Mouse (Mus musculus) gastrocnemius, postnatal 25 days (tissue): ENCODE measurements at regions not wholly inside any gene's neighbourhood (a gene's known extent, or its start where the extent isn't known, plus 50 kb on each side); places are given as distances from the start of the nearest gene placed in this dataset.

ENCODE experiments used
- DNase-seq: peaks from one replicate; pipeline ENCODE4 v3.0.0; 2022

DNA sequence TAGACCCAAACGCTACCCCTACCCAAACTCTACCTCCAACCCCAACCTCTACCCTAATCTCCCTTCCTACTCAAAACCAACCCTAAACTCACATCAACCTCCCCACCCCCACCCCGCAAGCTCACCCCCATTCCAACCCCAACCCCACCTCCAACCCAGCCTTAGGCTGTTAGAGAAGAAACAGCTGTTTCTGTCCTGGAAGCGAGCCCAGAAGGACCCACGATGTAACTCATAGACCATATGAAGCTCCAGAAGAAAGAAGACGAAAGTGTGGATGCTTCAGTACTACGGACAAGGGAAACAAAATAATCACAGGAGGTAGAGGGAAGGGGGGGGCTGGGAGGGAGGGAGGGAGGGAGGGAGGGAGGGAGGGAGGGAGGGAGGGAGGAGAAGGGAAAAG is 58.4 kb downstream of the Sox11 start:
- no peak for DNase-seq

DNA sequence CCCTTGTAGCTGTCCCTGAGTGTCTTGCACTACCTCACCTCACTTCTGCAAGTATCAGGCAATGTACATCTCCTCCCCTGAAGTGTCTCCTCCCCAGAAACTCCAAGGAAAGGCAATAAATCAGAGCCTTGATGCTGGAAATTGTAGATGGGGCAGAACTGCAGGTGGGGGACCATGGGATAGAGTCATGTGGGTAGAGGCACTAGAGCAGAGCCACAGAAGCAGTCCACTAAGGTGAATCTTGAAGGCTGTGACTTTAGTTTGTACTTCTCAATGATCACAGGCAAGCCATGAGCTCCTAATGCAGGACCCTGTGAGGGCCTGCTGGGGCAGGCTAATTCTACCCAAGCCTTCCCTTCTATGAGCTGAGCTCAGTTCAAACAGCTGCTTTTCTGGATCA is 80.4 kb downstream of the Sox11 start:
- no peak for DNase-seq

DNA sequence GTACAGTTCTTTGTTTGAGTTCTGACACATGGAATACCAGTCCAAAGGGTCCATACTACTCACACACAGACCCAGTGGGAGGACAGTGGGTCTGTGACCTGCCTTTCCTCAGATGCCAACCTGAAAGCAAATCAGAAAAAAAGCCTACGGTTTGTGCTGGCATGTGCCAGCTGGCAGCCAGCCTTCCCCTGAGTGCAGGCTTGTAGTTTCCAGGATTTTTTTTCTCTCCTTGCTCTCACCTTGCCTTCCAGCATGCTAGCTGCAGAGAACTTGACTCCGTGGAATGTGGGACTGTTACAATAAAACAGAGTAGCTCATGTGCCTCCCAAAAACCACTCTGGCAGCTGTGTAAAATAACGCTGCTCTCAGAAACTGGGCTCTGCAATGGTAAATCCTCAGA is 88.2 kb downstream of the Sox11 start:
- no peak for DNase-seq

DNA sequence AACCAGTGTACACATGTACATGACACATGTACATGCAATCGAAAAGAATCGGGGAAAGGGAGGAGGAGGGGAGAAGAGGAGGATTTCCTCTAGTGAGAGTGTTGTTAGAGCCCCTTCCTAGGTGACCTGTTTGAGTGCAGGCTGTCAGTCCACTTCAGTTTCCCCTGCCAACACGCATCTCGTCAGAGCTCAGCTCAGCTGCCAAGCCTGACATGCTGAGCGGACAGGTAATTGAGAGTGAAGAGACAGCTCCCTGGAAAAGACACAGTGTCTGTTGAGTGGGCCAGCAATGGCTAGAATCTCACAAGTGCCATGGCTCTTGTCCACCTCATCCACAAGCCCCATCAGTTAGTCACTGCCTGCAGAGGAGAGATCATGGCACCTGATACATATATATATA is 90.9 kb downstream of the Sox11 start:
- no peak for DNase-seq

DNA sequence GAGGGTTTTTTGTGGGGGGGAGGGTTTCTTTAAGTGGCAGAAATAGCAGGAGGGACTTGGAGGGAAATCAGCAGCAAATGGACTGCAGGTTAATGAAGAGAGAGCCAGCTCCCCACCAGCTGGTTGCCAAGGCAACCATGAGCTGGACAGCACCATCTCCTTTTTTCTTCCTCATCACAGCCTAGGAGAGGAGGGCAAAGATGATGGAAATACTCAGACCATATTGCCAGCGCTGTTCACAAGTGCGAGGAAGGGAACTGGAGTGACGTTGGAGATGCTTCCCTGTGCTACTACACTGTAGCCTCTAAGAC is 93.9 kb downstream of the Sox11 start:
- DNase-seq: no peak

DNA sequence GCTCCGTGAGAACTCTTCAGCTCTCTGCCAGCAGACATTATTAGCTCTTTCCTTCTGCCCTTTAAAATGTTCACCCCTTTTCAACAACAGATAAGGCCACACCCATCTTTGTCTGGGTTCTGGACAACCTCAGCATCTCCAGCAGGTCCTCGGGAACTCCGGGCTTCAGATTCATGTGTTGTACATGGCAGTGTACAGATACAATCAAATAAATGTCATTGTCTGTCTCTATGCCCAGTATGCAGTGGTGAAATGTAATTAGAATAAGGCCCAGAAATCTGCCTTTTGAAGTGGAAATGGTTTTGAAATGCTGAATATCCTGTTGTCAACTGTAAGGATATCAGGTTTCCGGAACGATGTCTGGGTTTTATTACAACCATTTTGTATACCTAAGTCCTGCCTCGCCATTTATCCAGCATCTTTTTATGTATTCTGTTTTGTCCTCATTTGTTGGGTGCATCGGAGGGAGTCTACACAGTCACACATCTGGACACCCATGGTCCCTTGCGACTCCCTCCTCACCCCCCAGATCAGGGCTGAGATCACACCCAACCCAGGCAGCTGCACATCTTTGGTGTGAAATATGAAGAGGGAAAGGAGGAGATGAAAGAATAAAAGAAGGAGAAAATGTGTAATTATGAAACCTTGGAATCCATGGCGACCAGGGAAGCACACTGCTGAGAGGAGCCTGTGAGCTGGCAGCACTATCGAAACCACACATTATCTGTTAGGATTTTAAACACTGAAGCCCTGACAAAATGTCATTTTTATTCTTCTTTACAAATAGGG is 94.4 kb downstream of the Sox11 start:
- DNase-seq: no peak

DNA sequence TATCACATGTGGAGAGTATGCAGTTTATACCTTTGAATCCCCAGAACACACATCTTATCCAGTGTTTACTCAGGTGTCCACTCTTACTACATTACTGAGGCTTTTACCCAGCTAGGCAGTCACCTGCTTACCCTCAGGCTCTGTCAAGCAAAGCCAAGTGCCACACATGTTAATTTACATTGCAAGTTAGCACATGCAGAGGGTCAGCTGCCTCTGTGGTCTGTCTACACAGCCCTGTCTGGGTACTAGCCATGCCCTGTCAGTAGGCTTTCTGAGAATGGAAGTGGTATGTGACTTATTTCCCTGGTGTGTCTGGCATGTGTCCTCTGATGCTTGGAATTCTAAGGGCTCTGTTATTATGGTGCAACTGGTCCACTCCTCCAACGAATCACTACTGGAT is 106.6 kb downstream of the Sox11 start:
- no peak for DNase-seq

DNA sequence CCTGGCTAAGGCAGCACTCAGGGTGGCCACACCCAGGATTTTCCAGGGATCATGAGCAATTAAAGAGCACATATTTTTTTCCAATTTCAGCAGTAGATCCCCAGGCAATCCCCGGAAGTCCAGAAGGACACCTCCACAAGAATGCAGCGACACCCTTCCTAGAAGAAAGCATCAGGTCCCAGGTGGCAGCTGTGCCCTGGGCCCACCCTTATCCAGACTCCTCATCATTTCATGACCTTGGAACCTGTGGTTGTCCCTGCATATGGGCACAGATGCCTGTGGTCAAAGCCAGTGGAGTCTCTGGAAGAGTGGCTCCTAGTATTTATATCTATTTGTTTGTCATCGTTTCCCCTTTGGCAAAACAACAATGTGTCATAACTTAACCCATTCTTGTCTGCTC is 120.8 kb downstream of the Sox11 start:
- no peak for DNase-seq

DNA sequence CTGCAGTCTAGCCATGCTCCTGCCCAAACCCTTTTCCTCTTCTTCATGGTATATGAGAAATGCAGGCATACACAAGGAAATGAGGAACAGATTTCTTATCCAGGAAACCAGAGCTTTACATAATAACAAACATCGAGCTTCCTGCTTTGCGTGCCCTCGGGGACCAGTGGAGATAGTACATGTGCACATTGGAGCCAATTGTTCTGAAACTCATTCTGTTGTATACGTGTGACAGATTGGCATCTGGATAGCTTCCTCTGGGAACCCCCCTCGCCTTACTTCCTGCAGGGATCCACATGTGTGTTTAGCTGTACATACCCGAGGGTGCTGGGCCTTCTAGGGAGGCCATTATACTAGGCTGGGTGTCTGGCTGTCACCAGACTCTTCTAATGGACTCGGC is 141.2 kb downstream of the Sox11 start:
- DNase-seq: no peak

DNA sequence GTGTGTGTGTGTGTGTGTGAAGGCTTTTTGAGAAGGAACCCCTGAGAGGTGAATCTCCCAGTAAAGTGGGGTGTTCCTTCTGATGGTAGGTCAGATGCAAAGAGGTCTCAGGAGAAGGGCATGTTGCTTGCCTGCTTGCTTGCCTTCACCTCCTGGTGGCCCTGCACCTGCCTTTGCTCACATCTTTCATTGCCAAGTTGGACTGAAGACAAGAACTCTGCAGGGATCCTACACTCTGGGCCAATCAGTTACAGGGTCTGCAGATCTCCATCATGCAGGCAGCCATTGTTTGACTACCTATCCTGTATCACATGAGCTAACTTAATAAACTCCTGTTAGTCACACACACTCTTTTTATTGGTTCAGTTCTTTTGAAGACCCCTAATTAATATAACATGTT is 148.4 kb downstream of the Sox11 start:
- DNase-seq: no peak

DNA sequence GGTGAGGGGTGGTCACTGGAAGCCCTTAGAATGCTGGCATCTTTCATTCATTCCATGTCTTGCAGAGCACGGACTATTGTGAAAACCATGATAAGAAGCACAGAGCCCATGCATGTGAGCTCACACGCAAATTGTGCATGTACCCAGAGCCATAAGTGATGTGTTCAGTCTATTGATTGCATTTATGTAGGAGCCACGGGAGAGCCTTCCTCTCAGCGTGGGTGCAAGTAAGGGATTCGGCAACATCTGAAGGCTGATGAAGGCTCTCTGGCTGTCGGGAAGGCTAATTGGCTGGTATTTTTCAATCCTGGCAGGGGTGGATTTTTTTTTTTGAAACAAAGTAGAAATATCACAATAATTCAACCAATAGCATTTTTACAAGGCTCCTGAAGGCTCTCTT is 150.5 kb downstream of the Sox11 start:
- no peak for DNase-seq

DNA sequence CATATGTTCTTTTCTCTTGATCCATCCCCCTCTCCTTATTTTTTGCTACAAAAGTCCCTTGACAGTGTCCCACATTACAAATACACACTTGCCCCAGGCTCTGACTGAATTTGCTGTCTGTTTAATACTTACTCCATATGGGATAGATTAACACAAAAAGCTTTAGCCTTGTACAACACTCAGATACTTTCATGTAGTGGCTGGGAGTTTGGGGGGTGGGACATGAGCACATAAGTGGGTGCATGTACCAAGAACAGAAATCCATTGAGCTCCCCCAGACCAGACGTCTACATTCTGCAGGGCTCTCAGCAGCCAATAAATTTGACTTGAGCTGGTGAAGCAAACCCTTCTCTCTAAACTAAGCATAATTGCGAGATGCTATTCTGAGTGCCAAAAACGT is 154.9 kb downstream of the Sox11 start:
- no peak for DNase-seq

DNA sequence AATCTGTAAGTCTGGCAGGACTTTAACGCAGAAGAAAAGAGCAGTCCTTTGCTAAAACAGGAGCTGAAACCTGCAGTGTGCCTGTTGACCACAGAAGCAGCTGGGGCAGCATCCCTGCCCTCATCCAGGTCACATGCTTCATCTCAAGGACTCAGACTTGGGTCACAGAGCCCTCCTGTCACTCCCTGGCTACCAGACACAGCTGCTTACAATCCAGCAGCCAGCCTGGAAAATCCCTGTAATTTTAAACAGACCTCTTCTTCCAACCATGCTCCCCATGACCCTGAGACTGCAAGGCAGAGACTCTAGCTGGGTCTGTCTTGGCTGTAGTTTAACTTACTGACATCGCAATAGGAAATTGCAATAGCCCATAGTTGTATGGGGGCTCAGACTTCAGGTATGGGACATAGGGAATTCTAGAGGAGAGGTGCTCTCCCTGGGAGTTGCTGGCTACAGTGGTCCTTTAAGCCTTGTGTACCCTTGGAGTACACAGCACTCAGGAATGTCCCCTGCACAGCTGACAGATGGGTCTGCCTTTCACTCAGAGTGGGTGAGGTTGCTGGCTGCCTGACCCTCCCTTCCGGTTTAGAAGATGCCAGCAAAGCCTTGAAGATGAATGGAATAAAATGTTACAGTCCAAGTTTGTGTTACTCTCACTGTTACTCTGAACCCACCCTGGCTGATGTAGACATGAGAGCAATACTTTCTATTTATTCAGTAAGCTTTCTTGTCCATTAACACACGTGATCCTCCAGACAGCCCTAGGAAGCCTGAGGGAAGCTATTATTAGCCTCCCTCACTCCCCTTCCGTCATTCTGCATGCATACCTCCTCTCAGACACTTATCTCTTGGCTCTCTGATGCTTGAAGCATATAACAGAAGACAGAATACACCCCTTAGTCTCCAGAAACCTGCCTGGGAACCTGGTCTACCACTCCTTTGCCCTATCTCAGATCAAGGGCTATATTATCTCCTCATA is 159.7 kb downstream of the Sox11 start:
- no peak for DNase-seq

DNA sequence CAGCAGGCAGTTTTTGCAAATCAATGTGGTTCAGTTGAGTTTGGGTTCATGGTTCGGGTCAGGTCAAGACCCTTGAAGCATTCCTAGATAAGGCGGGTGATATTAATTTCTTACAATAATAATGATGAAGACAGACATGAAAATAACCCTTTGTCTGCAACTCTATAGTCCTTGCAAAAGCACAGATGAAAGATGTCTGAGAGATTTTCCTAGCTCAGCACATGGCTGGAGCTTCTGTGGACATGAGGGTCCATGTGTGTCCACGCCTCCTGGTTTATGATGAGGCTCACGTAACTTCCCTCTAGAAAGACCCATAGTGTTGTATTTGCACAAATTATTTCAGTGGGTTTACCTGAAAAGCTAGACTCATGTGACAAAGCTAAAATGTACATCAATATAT is 168.8 kb downstream of the Sox11 start:
- no peak for DNase-seq

DNA sequence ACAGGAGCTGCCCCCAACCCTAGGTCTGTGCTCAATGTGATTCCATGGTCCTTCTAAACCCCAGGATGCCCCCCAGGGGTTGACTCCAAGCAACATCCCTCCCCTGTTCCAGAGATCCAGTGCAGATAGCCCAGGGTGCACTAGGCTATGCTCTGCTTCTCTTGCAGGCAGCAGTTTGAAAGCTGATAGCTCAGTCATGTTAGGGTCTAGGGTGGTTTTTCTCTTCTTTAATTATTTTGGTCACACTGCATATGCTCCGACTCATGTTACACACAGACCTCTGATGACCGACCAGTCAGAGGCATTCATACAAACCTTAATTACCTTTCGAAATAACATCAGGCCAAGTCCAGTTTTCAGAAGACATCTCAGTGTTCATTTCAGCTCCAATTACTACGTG is 169.2 kb downstream of the Sox11 start:
- DNase-seq: no peak

DNA sequence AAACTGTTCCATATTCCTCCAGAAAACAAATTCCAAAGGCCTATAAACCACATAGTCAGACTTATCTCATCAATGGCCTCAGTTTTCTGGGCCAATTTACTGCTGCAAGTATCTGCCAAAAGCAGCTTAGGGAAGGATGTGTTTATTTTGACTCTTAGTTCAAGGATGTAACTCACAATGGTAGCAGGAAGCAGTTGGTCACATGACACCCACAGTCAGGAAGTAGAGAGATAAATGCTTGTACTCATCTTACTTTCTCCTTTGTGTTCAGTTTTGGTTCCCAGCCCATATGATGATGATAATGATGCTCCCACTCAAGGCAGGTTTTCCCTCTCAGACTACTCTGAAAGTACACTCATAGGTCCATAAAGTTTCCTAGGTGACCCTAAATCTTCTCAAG is 170.8 kb downstream of the Sox11 start:
- no peak for DNase-seq

DNA sequence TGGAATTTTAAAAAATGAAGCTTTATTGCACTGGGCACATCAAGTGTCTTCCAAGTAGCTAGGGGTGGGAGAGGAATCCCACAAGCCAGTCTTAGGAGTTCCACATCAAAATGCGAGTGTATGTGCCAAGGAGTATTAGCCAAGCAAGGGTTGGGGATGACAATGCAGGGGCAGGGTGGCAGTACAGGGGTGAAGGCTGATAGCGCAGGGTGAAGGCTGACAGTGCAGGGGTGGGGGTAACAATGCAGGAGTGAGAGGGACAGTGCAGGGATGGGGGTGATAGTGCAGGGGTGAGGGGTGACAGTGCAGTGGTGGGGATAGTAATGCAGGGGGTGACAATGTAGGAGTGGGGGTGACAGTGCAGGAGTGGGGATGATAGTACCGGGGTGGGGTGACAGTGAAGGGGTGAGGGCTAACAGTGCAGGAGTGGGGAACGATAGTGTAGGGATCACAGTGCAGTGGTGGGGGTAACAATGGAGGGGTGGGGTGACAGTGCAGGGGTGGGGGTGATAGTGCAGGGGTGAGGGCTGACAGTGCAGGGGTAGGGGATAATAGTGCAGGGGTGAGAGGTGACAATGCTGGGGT is 177.4 kb downstream of the Sox11 start:
- no peak for DNase-seq

DNA sequence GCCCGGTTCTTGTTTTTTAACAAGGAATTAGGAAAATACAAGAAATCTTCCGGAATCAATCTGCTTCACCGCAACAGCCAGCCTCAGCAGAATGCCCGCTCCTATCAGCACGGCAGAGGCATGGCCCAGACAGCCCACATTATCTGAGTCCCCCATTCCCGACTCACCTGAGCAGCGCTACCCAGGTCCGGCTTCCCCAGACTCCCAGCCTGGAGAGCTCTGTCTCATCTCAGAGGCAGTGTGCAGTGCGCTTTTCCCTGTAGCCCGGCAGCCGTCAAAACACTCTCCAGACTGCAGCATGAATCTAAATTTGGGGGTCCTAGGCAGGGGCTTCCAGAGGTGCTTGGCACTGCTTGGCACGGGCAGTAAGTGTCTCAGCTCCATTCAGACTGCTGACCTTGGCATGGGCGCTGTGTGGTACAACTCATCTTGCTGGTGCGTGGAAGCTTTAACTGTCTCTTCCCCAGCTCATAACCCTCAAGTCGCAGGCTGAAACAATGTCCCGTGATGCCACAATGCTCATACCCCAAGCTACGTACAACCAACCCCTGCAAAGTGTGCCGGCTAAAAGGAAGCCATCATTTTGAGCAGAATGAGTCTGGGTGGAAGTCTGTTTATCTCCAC is 182.2 kb downstream of the Sox11 start:
- DNase-seq: no peak

DNA sequence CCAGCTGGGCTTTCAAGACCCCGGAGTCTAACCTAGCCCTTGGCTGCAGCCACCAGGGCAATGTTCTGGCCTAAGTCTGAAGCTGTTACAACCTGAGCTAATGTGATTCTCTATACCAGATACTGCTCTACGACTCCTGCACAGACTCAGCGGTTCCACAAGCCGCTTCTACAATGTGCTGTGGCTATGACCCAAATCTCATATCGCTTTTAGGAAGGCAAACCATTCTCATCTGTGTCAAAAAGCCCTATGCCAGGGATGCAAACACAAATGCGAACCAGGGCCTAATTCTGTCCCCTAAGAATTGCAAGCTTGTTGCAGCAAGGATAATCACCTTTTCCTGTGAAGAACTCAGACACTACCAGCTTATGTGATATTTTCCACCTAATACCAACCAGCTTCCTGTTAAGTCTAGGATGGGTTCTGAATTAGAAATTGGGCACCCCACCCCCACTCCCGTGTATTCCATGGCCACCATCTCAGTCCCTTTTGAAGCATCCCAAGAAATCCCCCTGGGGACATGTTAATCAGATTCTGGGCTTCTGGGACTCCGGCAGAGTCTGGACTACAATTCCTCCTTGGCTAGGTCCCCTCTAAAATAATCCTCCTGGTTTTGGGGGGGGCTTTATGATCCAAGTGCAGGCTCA is 182.8 kb downstream of the Sox11 start:
- DNase-seq: no peak

DNA sequence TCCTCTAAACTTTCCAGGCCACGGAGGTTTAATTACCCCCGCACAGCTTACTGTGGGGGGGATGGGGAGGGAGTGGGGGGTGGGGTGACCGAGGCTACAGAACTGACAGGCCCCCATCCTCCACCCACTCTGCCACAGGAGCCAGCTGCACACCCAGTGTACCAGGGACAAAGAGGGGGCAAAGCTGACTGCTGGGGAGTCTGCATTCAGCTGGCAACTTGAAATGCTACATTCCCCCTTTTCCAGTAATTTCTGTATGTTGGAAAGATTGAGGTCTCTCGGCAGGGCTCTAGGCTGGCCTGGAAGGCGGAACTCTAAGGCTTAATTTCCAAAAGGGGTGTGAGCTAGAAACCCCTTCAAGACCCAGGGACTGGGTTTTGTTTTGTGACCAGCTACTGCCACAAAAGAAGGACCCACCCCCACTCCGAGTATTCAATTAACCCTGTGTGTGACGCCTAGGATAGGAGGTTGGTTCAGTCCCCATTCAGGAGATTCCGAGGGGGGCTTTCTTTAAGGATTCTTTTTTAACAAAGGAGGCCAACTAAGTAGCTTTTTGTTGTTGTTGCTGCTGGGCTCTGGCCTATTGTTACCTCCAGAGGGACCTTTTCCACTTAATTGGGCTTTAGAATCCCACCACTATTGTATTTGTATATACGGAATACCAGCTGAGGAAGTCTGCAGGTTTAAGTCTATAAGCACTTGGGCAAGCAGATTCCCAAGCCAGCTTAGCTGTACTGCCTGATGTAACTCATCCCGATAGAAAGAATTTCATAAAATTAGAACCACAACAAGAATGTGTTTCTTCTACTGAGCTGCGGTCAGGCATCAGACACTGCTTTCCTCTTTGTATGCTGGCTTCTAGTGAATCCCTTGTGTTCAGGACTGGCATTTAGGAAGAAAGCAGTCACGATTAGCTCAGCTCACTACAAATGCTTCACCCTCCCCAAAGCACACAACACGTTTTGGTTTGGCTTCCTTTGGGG is 191.2 kb downstream of the Sox11 start:
- no peak for DNase-seq

DNA sequence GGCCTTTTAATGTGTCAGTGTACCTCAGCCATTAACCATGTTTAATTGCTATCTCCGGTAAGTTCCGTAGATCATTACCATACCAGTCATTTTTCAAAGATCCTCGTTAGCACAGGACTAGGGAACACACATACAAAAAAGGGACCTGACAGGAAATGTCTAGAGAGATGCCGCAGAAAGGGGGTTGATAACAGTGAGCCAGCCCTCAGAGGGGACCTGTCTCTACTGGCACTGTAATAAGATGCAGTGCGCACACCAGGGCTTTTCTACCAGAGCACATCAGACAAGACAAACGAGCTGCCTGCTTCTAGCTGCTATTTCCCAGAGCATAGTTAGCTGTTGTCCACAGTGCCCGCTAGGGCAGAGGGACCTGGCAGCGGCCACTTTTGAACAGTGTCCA is 199.1 kb downstream of the Sox11 start:
- DNase-seq: no peak
